Mouse (Mus musculus) kidney, postnatal 0 days (tissue): ENCODE data around the gene Prune2. TPM values are rescaled to one million over a fixed set of nuclear protein-coding genes. Genes with fewer than 3 reads are reported as not detected.

Source experiments
- ATAC-seq: fragments of 200-750 bp; cut with Nextera tagmentation; replicated peaks from 2 replicates; pipeline ENCODE4 v1.8.0; 2017; ENCODE audit warnings: low read depth, moderate number of reproducible peaks, moderate TSS enrichment, moderate library complexity; ENCODE audit not compliant: low FRiP score
- DNase-seq: peaks from one replicate; pipeline ENCODE4 v3.0.0-alpha.2; 2016; ENCODE audit warnings: low spot score
- H3K27ac ChIP-seq: fragments of 300-500 bp; sonication (generic); 2 replicates; pipeline ENCODE4 v1.5.1; 2014; ENCODE audit warnings: mild to moderate bottlenecking
- H3K27me3 ChIP-seq: fragments of 300-500 bp; sonication (generic); 2 replicates; pipeline ENCODE4 v1.6.1; 2014; ENCODE audit warnings: low read length, mixed read lengths; ENCODE audit not compliant: insufficient read depth
- H3K36me3 ChIP-seq: fragments of 300-500 bp; sonication (generic); 2 replicates; pipeline ENCODE4 v1.6.1; 2014; ENCODE audit warnings: low read length, mixed read lengths; ENCODE audit not compliant: insufficient read depth
- H3K4me1 ChIP-seq: fragments of 300-500 bp; sonication (generic); replicated peaks from 2 replicates; pipeline ENCODE4 v1.6.1; 2014; ENCODE audit warnings: antibody characterized with exemption, low read length, mixed read lengths; ENCODE audit not compliant: insufficient read depth
- H3K4me2 ChIP-seq: fragments of 300-500 bp; sonication (generic); 2 replicates; pipeline ENCODE4 v1.6.1; 2014; ENCODE audit warnings: mild to moderate bottlenecking, low read length, moderate library complexity, mixed read lengths
- H3K4me3 ChIP-seq: fragments of 300-500 bp; sonication (generic); replicated peaks from 2 replicates; pipeline ENCODE4 v1.5.1; 2014; ENCODE audit warnings: low read depth, low read length
- H3K9ac ChIP-seq: fragments of 300-500 bp; sonication (generic); 2 replicates; pipeline ENCODE4 v1.6.1; 2014; ENCODE audit warnings: low read depth, low read length
- H3K9me3 ChIP-seq: fragments of 300-500 bp; sonication (generic); replicated peaks from 2 replicates; pipeline ENCODE4 v1.6.1; 2016; ENCODE audit warnings: low read length, inconsistent platforms, mixed read lengths
- CTCF ChIP-seq: IDR thresholded peaks from 2 replicates; pipeline ENCODE4 v1.5.1; 2016; ENCODE audit warnings: antibody characterized with exemption, low read depth, mild to moderate bottlenecking, moderate library complexity
- WGBS: fragments of 180-500 bp; shearing (Covaris S2); extraction: QIAGEN DNeasy Blood & Tissue Kit; methylation state at CpG from one replicate; pipeline ENCODE4 v1.1.7; 2014; 5-methylcytosine and 5-hydroxymethylcytosine counted together
- polyA plus RNA-seq: library from polyadenylated mRNA; unstranded; fragments of >200 nt; fragmentation: Nextera tagmentation; extraction: Ambion mirVana; gene quantifications from 2 replicates; pipeline ENCODE4 v1.2.1, GENCODE M21; 2015

The Prune2 gene
- polyA plus RNA-seq, 1 experiment from 2014 or later: 1.1 TPM

DNA sequence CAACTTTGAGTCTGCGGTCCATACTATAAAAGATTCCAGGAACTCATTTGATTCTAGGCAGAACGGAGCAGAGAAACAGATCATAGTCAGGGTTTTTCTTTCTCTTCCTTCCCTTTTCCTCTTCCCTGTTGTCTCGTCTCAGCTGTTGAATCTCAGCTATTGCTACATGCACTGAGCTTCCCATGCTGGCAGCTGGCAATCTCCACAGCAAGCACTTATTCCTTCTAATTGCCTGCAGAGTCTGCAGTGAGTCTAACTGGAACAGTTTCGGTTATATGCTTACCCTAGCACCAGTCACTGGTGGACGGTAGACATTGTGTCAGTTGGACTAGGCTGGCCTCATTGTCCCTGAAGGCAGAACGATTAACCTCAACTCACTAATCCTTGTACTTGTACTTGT, 188.3 kb downstream of the Prune2 start:
- Histone ChIP-seq H3K27me3 (no peaks in the 10 kb centered on the region), H3K9ac (no peak overlapping the region), H3K9me3 (no peaks in the 10 kb centered on the region), H3K36me3 (no peaks in the 10 kb centered on the region), H3K4me2 (no peak overlapping the region), H3K4me1 (no peaks in the 10 kb centered on the region), H3K27ac (no peak overlapping the region), H3K4me3 (no peak overlapping the region)
- no peak for DNase-seq
- no peak for ATAC-seq
- TF ChIP-seq CTCF: no peak
- 86% methylated on average over 6 of the region's 6 CpGs for WGBS

DNA sequence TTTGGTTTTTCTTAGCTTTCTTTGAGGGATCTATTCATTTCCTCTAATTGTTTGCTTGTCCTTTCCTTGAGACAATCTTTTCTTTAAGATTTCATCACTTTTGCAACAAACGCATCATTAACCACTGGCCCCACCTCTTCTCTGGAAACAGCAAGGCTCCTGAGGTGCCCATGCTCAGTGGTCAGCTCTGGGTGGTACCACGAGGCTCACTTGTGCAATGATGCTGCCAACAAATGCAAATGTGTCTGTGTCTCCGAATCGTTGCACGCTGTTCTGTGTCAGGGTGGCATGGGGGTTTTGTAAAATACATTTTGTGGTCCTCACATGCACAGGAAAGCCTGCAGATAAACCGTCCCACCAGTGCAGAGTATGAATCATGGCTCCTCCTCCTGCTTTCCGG, 194.1 kb downstream of the Prune2 start:
- H3K27ac ChIP-seq: no peak overlapping the region
- H3K4me2 ChIP-seq: no peak overlapping the region
- ATAC-seq: no peak
- H3K9ac ChIP-seq: no peak overlapping the region
- no peaks in the 10 kb centered on the region for H3K27me3 ChIP-seq
- no peak for DNase-seq
- no peak overlapping the region for H3K4me3 ChIP-seq
- no peaks in the 10 kb centered on the region for H3K36me3 ChIP-seq
- WGBS: 75% methylated on average over 7 of the region's 7 CpGs
- no peaks in the 10 kb centered on the region for H3K4me1 ChIP-seq
- H3K9me3 ChIP-seq: no peaks in the 10 kb centered on the region
- TF ChIP-seq CTCF: no peak

DNA sequence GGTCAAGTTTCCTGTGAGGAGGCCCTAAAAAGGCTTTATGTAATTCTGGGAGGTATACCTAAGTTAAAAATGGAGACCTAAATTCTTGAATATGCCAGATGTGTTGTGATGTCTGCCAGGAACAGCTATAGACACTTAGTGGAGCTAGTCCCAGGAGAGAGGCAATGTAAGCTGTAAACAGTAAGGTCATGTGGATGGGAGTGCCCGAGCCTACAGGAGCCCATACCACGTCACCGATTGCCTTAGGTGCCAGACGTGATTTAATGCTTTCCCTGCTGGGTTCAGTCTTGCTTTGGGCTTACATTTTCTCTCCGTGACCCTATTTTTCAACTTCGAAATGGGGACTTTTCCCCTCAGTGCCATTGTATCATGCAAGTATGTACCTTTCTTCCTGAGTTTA, 195.9 kb downstream of the Prune2 start:
- no peak overlapping the region for H3K4me3 ChIP-seq
- H3K27ac ChIP-seq: no peak overlapping the region
- no peak for TF ChIP-seq CTCF
- H3K27me3 ChIP-seq: no peaks in the 10 kb centered on the region
- no peaks in the 10 kb centered on the region for H3K4me1 ChIP-seq
- no peak overlapping the region for H3K4me2 ChIP-seq
- ATAC-seq (no peak), DNase-seq (no peak)
- no peaks in the 10 kb centered on the region for H3K9me3 ChIP-seq
- no peak overlapping the region for H3K9ac ChIP-seq
- WGBS: 77% methylated on average over 6 of the region's 6 CpGs
- no peaks in the 10 kb centered on the region for H3K36me3 ChIP-seq

DNA sequence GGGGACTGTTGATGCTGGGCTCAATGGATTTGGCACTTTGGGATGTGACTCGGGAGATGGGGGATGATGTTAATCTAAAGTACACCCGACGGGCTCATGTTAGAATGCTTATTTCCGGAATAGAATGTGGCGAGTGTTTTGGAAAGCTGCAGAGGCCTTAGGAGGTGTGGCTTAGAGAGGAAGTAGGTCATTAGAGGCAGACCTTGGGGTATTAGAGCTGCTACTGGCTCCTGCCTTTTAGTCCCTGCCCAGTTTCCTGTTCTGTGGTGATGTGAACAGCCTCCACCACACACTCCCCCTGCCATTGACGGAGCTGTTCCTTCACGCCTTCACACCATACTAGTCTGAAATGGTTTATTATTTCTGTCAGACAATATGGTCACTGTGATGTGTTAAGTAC, 196.5 kb downstream of the Prune2 start:
- no peaks in the 10 kb centered on the region for H3K9me3 ChIP-seq
- H3K9ac ChIP-seq: no peak overlapping the region
- no peak overlapping the region for H3K4me3 ChIP-seq
- ATAC-seq (no peak), DNase-seq (no peak)
- H3K36me3 ChIP-seq: no peaks in the 10 kb centered on the region
- 84% methylated on average over 7 of the region's 7 CpGs for WGBS
- no peak overlapping the region for H3K27ac ChIP-seq
- no peak overlapping the region for H3K4me2 ChIP-seq
- no peak for TF ChIP-seq CTCF
- no peaks in the 10 kb centered on the region for H3K27me3 ChIP-seq
- H3K4me1 ChIP-seq: no peaks in the 10 kb centered on the region

DNA sequence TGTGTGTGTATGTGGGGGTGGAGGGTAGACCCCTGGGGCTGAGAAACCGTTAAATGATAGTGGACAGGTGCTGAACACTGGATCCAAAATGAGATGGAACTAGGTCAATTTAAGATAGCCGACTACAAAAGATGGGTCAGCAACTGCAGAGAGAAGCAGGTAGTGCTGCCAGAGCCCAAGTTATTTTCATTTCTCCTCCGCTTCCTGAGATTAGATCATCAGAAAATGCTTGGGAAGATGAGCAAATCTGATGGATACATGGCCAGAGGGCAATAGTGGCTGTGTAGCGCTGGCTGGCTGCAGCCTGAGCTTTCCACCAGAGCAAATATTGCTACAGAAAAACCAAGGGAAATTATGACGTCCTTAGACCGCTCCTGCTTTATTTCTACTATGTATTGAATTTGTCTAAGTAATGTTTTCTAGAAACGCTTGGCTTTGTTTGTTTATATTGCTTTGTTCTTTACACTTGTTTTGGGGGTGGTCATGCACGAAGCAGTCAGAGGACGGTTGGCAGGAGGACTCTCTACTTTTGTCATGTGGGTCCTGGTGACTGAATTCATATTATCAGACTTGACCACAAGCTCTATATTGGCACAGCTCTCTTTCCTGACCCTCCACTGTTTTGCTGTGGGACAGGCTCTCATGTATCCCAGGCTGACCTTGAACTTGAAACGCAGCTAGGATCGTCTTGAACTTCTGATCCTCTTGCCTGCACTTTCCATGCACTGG, 198.2 kb downstream of the Prune2 start:
- Histone ChIP-seq H3K9ac (no peak overlapping the region), H3K4me1 (no peaks in the 10 kb centered on the region), H3K4me3 (no peak overlapping the region), H3K27ac (no peak overlapping the region), H3K9me3 (no peaks in the 10 kb centered on the region), H3K36me3 (no peaks in the 10 kb centered on the region), H3K4me2 (no peak overlapping the region), H3K27me3 (no peaks in the 10 kb centered on the region)
- DNase-seq (no peak), ATAC-seq (no peak)
- 78% methylated on average over 11 of the region's 11 CpGs for WGBS
- TF ChIP-seq CTCF: no peak

DNA sequence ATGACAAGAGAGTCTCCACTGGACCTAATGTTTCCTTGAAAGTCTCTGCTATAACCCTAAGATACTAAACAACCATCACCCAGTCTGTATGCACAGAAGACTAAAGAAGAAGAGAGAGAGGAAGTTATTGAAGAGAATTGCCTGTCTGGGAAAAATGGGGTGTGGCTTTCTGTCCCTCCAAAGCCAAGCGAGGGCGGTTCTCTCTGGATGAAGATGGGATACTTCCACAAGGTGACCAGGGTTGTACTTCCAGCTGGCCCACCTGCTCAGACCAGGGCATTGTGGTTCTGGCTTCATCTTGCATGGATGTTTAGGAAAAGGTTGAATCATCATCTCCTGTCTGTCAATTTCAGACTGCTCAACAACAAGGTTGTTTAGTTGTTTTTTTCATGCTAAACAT, 199.3 kb downstream of the Prune2 start:
- Histone ChIP-seq H3K4me3 (no peak overlapping the region), H3K9me3 (no peaks in the 10 kb centered on the region), H3K4me1 (no peaks in the 10 kb centered on the region), H3K4me2 (no peak overlapping the region), H3K27me3 (no peaks in the 10 kb centered on the region), H3K36me3 (no peaks in the 10 kb centered on the region), H3K9ac (no peak overlapping the region), H3K27ac (no peak overlapping the region)
- ATAC-seq: no peak
- no peak for DNase-seq
- no peak for TF ChIP-seq CTCF
- 92% methylated on average over 2 of the region's 2 CpGs for WGBS

DNA sequence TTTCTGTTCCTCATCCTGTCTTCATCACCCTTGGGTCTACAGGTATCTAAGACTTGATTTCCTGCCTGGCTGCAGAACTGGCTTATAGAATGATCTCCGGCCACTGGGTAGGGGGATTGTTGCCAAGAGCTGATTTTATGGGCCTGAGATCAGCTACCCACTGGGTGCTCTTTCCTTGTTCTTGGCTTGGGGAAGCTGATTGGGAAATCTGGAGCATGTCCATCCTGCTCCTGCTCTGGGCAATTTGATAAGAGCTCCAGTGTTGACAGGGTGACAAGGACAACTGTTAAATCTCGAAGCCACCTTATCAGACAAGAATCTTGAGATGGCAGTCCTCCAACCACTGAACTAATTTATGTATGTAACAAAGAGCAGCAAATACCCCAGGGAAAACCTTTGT, 203.8 kb downstream of the Prune2 start:
- H3K27me3 ChIP-seq: no peaks in the 10 kb centered on the region
- no peak overlapping the region for H3K4me3 ChIP-seq
- H3K36me3 ChIP-seq: no peaks in the 10 kb centered on the region
- H3K9me3 ChIP-seq: no peaks in the 10 kb centered on the region
- H3K9ac ChIP-seq: no peak overlapping the region
- no peak for TF ChIP-seq CTCF
- ATAC-seq (no peak), DNase-seq (no peak)
- WGBS: 47% methylated on average over 2 of the region's 2 CpGs
- H3K4me2 ChIP-seq: no peak overlapping the region
- no peak overlapping the region for H3K27ac ChIP-seq
- H3K4me1 ChIP-seq: no peaks in the 10 kb centered on the region
